Mouse (Mus musculus): ENCODE measurements around the gene Ccr9. TPM values are rescaled to one million over a fixed set of nuclear protein-coding genes. Genes with fewer than 3 reads are reported as not detected.
A peak's percentile ranks its signal among the peaks of the same experiment; 100 is the strongest.
"Not testable (repeated sequence)": the region's sequence is repeated elsewhere in the genome, so short reads cannot be mapped to it uniquely, and the experiment has no call there.

Ccr9 gene
- total and polyA plus RNA-seq, 3 experiments = not detected

DNA sequence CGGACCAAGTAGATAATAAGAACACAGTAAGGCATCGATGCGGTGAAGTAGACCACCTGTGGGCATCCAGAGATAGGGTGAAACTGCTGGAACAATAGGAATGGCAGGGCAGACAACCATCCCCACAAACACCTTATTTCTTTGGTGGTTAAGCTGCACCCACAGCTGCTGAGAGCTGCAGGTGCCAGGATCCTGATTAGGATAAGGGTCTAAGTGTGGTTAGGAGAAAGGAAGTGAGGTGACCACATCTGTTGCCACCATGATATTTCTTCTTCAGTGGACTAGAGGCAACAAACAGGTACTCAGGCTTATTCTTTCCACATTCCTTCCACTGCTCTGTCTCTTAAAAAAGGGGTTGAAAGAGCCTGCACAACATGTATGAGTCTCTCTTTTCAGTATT lies 20.8 kb upstream of the Ccr9 start (continued):
- no peak for TF ChIP-seq KAT2A (conservative IDR thresholded peaks at IDR 0.05; ENCODE audit: low read depth, low read length)

DNA sequence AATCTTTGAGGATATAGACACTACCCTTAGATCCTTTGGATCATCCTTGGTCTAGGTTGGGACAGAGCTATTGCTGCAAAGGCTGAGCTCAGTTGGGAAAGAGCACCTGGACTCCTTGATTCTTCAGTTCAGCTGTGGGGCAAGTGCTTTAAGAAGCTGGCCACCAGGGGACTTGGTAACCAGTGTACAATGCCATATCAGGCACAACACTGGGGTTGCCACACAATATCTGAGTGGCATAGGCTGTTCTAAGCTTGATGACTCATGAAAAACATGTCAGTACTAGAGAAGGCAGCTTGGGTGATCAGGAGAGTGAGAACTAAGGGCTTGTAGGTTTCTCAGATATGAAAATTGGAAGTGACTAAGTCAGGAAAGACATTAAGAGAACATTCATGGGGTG lies 19.3 kb upstream of the Ccr9 start:
- Histone ChIP-seq H3K4me1 (ENCODE audit: control insufficient read depth in 1 of 2, insufficient read depth in 2 of 2, low read length in 2 of 2) (peaks cover 12 to 14% of the 10 kb centered on the region in 2 experiments), H3K9me3 (replicated peaks; ENCODE audit: insufficient read depth, low read length) (no peaks in the 10 kb centered on the region), H3K27ac (ENCODE audit: control insufficient read depth, low read depth, low read length) (no peak overlapping the region), H3K36me3 (ENCODE audit: control insufficient read depth in 1 of 2, insufficient read depth in 2 of 2, low read length in 2 of 2) (peaks cover 0 to 13% of the 10 kb centered on the region in 2 experiments; a peak in 2 of 4 replicates), H3K27me3 (ENCODE audit: control insufficient read depth in 1 of 2, insufficient read depth in 2 of 2, low read length in 2 of 2) (peaks cover 0 to under 1% of the 10 kb centered on the region in 2 experiments; a peak in 1 of 4 replicates), H3K4me3 (ENCODE audit: control insufficient read depth in 1 of 2, insufficient read depth in 1 of 2, low read depth in 2 of 2, low read length in 2 of 2) (no peak overlapping the region), H3K9ac (ENCODE audit: control insufficient read depth, low read depth, low read length, poor library complexity, severe bottlenecking) (no peak overlapping the region), H3K79me2 (ENCODE audit: control insufficient read depth, insufficient read depth, low read length, poor library complexity) (no peaks in the 10 kb centered on the region)
- TF ChIP-seq ELF1 (IDR thresholded peaks at IDR 0.05; ENCODE audit: low read depth, low read length) = no peak
- TF ChIP-seq CTCF (IDR thresholded peaks at IDR 0.05 in 2 of 3, conservative IDR thresholded peaks at IDR 0.05 in 1 of 3; ENCODE audit: control insufficient read depth in 1 of 3, insufficient read depth in 1 of 3, low read depth in 2 of 3, low read length in 3 of 3, poor library complexity in 1 of 3, severe bottlenecking in 1 of 3) = peak in 1 of 3 experiments; percentile 23; a peak in 2 of 6 replicates
- no peak for TF ChIP-seq MAX (IDR thresholded peaks at IDR 0.05; ENCODE audit: low read length)
- no peak for TF ChIP-seq NRF1 (IDR thresholded peaks at IDR 0.05; ENCODE audit: insufficient read depth, low read depth, low read length, poor library complexity, severe bottlenecking)
- no peak for TF ChIP-seq RCOR1 (IDR thresholded peaks at IDR 0.05; ENCODE audit: low read depth, low read length)
- TF ChIP-seq EP300 (IDR thresholded peaks at IDR 0.05; ENCODE audit: low read depth in 1 of 2, low read length in 2 of 2) = no peak
- TF ChIP-seq MYB (IDR thresholded peaks at IDR 0.05; ENCODE audit: low read depth, low read length) = no peak
- TF ChIP-seq CHD2 (IDR thresholded peaks at IDR 0.05; ENCODE audit: low read length) = no peak
- DNase-seq (ENCODE audit: low read depth, low spot score) = peak; percentile 41

GRCm38 (mm10) chr9:123659986-123660676 lies 18.1 kb upstream of the Ccr9 start:
- not testable (repeated sequence) for H3K9me3 ChIP-seq (replicated peaks; ENCODE audit: insufficient read depth, low read length); H3K4me3 ChIP-seq (ENCODE audit: control insufficient read depth in 1 of 2, insufficient read depth in 1 of 2, low read depth in 2 of 2, low read length in 2 of 2); H3K27ac ChIP-seq (ENCODE audit: control insufficient read depth, low read depth, low read length); DNase-seq (ENCODE audit: low read depth, low spot score); H3K79me2 ChIP-seq (ENCODE audit: control insufficient read depth, insufficient read depth, low read length, poor library complexity); H3K9ac ChIP-seq (ENCODE audit: control insufficient read depth, low read depth, low read length, poor library complexity, severe bottlenecking); H3K27me3 ChIP-seq (ENCODE audit: control insufficient read depth in 1 of 2, insufficient read depth in 2 of 2, low read length in 2 of 2)
- peaks cover 12 to 14% of the 10 kb centered on the region in 2 experiments for H3K4me1 ChIP-seq (ENCODE audit: control insufficient read depth in 1 of 2, insufficient read depth in 2 of 2, low read length in 2 of 2)
- H3K36me3 ChIP-seq (ENCODE audit: control insufficient read depth in 1 of 2, insufficient read depth in 2 of 2, low read length in 2 of 2) = peaks cover 0 to 13% of the 10 kb centered on the region in 2 experiments; a peak in 2 of 4 replicates

GRCm38 (mm10) chr9:123665645-123666044 lies 12.6 kb upstream of the Ccr9 start:
- Histone ChIP-seq H3K36me3 (ENCODE audit: control insufficient read depth in 1 of 2, insufficient read depth in 2 of 2, low read length in 2 of 2) (no peaks in the 10 kb centered on the region), H3K9me3 (replicated peaks; ENCODE audit: insufficient read depth, low read length) (no peaks in the 10 kb centered on the region), H3K9ac (ENCODE audit: control insufficient read depth, low read depth, low read length, poor library complexity, severe bottlenecking) (no peak overlapping the region), H3K4me3 (ENCODE audit: control insufficient read depth in 1 of 2, insufficient read depth in 1 of 2, low read depth in 2 of 2, low read length in 2 of 2) (no peak overlapping the region), H3K4me1 (ENCODE audit: control insufficient read depth in 1 of 2, insufficient read depth in 2 of 2, low read length in 2 of 2) (no peaks in the 10 kb centered on the region), H3K79me2 (ENCODE audit: control insufficient read depth, insufficient read depth, low read length, poor library complexity) (no peaks in the 10 kb centered on the region), H3K27me3 (ENCODE audit: control insufficient read depth in 1 of 2, insufficient read depth in 2 of 2, low read length in 2 of 2) (no peaks in the 10 kb centered on the region), H3K27ac (ENCODE audit: control insufficient read depth, low read depth, low read length) (no peak overlapping the region)
- DNase-seq (ENCODE audit: low read depth, low spot score) = peak; percentile 72
- no peak for TF ChIP-seq USF1 (IDR thresholded peaks at IDR 0.05; ENCODE audit: low read depth, low read length)
- no peak for TF ChIP-seq MAX (IDR thresholded peaks at IDR 0.05; ENCODE audit: low read length)
- no peak for TF ChIP-seq MXI1 (IDR thresholded peaks at IDR 0.05; ENCODE audit: low read depth, low read length)
- TF ChIP-seq SMC3 (IDR thresholded peaks at IDR 0.05; ENCODE audit: low read depth, low read length) = peak; percentile 85
- TF ChIP-seq CTCF (IDR thresholded peaks at IDR 0.05 in 2 of 3, conservative IDR thresholded peaks at IDR 0.05 in 1 of 3; ENCODE audit: control insufficient read depth in 1 of 3, insufficient read depth in 1 of 3, low read depth in 2 of 3, low read length in 3 of 3, poor library complexity in 1 of 3, severe bottlenecking in 1 of 3) = peak; percentile 49 to 76 (median 57)
- no peak for TF ChIP-seq MEF2A (IDR thresholded peaks at IDR 0.05; ENCODE audit: extremely low read depth, insufficient replicate concordance, low read depth, low read length, poor library complexity, severe bottlenecking)
- TF ChIP-seq GATA1 (IDR thresholded peaks at IDR 0.05; ENCODE audit: low read depth, low read length) = peak; percentile 39; the same call in 1 of the 2 replicates
- TF ChIP-seq ZMIZ1 (IDR thresholded peaks at IDR 0.05; ENCODE audit: low read depth, low read length) = no peak
- TF ChIP-seq ZC3H11A (IDR thresholded peaks at IDR 0.05; ENCODE audit: low read depth, low read length) = peak; percentile 67
- TF ChIP-seq MAZ (IDR thresholded peaks at IDR 0.05; ENCODE audit: low read depth, low read length) = no peak
- 0 out of 4 replicates have a peak, but pooled peaks of 1 of the 2 experiments have one; percentile 12 for TF ChIP-seq EP300 (IDR thresholded peaks at IDR 0.05; ENCODE audit: low read depth in 1 of 2, low read length in 2 of 2)
- peak; percentile 66 for TF ChIP-seq RAD21 (IDR thresholded peaks at IDR 0.05; ENCODE audit: low read depth, low read length)
